Mouse (Mus musculus) midbrain, embryonic 10.5 days (tissue): ENCODE measurements around the gene Rims1. TPM values are rescaled to one million over a fixed set of nuclear protein-coding genes. Genes with fewer than 3 reads are reported as not detected.

Experiments used
- DNase-seq: peaks from one replicate; pipeline ENCODE4 v3.0.0-alpha.2; 2017; ENCODE audit warnings: low spot score
- H3K27ac ChIP-seq: fragments of 300-500 bp; sonication (generic); replicated peaks from 2 replicates; pipeline ENCODE4 v1.5.1; 2016; ENCODE audit warnings: mild to moderate bottlenecking
- H3K27me3 ChIP-seq: fragments of 300-500 bp; sonication (generic); 2 replicates; pipeline ENCODE4 v1.6.1; 2016; ENCODE audit warnings: low read depth, mild to moderate bottlenecking; ENCODE audit not compliant: poor library complexity, severe bottlenecking
- H3K36me3 ChIP-seq: fragments of 300-500 bp; sonication (generic); 2 replicates; pipeline ENCODE4 v1.6.1; 2016; ENCODE audit warnings: mild to moderate bottlenecking, moderate library complexity
- H3K4me1 ChIP-seq: fragments of 300-500 bp; sonication (generic); 2 replicates; pipeline ENCODE4 v1.6.1; 2016
- H3K4me3 ChIP-seq: fragments of 300-500 bp; sonication (generic); 2 replicates; pipeline ENCODE4 v1.5.1; 2016; ENCODE audit warnings: mild to moderate bottlenecking, moderate library complexity
- H3K9me3 ChIP-seq: fragments of 300-500 bp; sonication (generic); replicated peaks from 2 replicates; pipeline ENCODE4 v1.6.1; 2016; ENCODE audit warnings: mild to moderate bottlenecking
- WGBS: fragments of 180-500 bp; shearing (Covaris S2); methylation state at CpG from one replicate; pipeline ENCODE4 v1.1.7; 2016; 5-methylcytosine and 5-hydroxymethylcytosine counted together
- polyA plus RNA-seq: library from polyadenylated mRNA; unstranded; fragments of >200 nt; fragmentation: Nextera tagmentation; extraction: Ambion mirVana; gene quantifications from 2 replicates; pipeline ENCODE4 v1.2.1, GENCODE M21; 2016

Gene Rims1
- polyA plus RNA-seq, 1 experiment from 2014 or later = 1.2 TPM

DNA sequence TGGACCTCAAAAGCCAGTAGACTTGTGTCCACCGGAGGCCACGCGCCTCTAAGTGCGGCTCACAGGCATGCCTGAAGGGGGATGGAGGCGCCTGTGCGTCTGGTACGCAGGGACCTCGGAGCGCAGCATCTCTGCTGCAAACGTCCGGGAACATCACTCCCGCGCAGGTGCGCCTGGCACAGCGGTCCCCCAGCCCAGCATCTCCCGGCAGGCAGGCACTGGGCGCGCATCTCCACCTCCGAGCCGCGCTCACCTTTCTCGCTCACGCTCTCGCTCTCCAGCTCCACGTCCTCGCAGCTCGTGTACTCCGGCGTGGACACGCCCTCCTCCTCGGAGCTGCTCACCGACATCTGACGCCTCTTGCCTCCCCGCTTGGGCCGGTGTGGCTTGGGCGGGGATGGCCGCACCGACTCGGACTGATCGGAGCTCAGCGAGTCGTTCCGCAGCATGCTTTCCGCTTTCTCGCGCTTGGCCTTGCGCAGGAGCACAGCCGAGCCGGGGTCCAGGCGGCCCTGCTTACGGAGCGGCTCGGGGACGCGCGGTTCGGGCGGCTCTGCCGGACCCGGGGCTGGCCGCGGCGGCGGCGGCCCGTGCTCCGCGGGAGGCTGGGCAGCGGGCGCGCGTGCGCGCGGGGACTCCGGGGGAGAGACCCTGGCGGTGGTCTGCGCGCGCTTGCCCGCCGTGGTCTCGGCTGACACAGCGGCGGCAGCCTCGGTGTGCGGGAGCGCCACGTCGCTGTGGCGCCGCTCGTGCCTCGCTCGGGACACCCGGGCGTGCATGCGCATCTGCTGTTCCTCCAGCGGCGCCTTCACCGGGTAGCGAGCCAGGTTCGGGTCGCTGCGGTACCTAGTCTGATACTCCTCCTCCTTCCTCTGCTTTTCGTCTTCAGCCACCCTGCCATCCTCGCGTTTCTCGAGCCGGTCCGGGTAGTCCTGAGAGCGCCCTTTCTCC, 272.4 kb downstream of the Rims1 start:
- Histone ChIP-seq H3K4me3 (peak overlapping the region; percentile 76), H3K9me3 (no peaks in the 10 kb centered on the region), H3K27ac (peak overlapping the region; percentile 81), H3K27me3 (peaks cover 59% of the 10 kb centered on the region), H3K36me3 (no peaks in the 10 kb centered on the region), H3K4me1 (peaks cover 8% of the 10 kb centered on the region; the same call in 1 of the 2 replicates)
- WGBS = under 1% methylated on average over 111 of the region's 112 CpGs
- DNase-seq = peak; percentile 74

- no peaks in the 10 kb centered on the region for H3K4me1 ChIP-seq
- no peaks in the 10 kb centered on the region for H3K27me3 ChIP-seq
- no peak overlapping the region for H3K4me3 ChIP-seq
- no peaks in the 10 kb centered on the region for H3K36me3 ChIP-seq
- no peaks in the 10 kb centered on the region for H3K9me3 ChIP-seq
- no peak for DNase-seq
- WGBS = 95% methylated on average over 4 of the region's 4 CpGs
- no peak overlapping the region for H3K27ac ChIP-seq
Measured at GRCm38 (mm10) chr1:22515103-22515502, 290.7 kb downstream of the Rims1 start.

- peaks cover 12% of the 10 kb centered on the region; the same call in 1 of the 2 replicates for H3K4me1 ChIP-seq
- no peak for DNase-seq
- WGBS = 86% methylated on average over 16 of the region's 16 CpGs
- no peaks in the 10 kb centered on the region for H3K36me3 ChIP-seq
- no peak overlapping the region for H3K4me3 ChIP-seq
- no peaks in the 10 kb centered on the region for H3K27me3 ChIP-seq
- no peak overlapping the region for H3K27ac ChIP-seq
- H3K9me3 ChIP-seq = no peaks in the 10 kb centered on the region
Measured at GRCm38 (mm10) chr1:22512421-22512820, 293.4 kb downstream of the Rims1 start.

DNA sequence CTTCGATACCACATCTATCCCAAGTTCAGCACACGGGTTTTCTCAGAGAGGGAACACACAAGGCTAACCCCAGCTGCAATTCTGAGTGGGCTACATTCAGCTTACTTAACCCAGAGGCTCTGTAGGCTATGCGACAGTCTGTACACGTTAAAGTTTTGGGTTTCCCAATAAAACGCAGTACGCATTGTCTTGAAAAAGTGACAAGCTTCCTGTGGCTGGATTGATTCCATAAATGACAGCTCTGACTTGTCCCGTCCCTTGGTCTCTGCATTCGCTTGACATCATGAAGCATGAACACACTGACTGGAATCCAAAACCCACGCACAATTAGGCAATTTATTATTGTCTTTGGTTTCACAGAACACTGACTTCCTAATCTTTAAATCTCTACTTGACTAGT, 294.2 kb downstream of the Rims1 start:
- WGBS = 91% methylated on average over 9 of the region's 9 CpGs
- H3K27me3 ChIP-seq = no peaks in the 10 kb centered on the region
- no peak overlapping the region for H3K4me3 ChIP-seq
- no peaks in the 10 kb centered on the region for H3K36me3 ChIP-seq
- H3K27ac ChIP-seq = no peak overlapping the region
- no peaks in the 10 kb centered on the region for H3K9me3 ChIP-seq
- H3K4me1 ChIP-seq = peaks cover 12% of the 10 kb centered on the region; the same call in 1 of the 2 replicates
- no peak for DNase-seq

GRCm38 (mm10) chr1:22508735-22509615, 296.8 kb downstream of the Rims1 start:
- Histone ChIP-seq H3K9me3 (no peaks in the 10 kb centered on the region), H3K36me3 (no peaks in the 10 kb centered on the region), H3K27me3 (no peaks in the 10 kb centered on the region), H3K27ac (no peak overlapping the region), H3K4me1 (peaks cover 12% of the 10 kb centered on the region; the same call in 1 of the 2 replicates), H3K4me3 (no peak overlapping the region)
- DNase-seq = no peak
- 78% methylated on average over 11 of the region's 11 CpGs for WGBS

GRCm38 (mm10) chr1:22487270-22487864, 318.4 kb downstream of the Rims1 start:
- H3K4me3 ChIP-seq = no peak overlapping the region
- DNase-seq = no peak
- no peaks in the 10 kb centered on the region for H3K27me3 ChIP-seq
- no peaks in the 10 kb centered on the region for H3K4me1 ChIP-seq
- no peaks in the 10 kb centered on the region for H3K36me3 ChIP-seq
- no peak overlapping the region for H3K27ac ChIP-seq
- H3K9me3 ChIP-seq = no peaks in the 10 kb centered on the region
- 49% methylated on average over 7 of the region's 7 CpGs for WGBS

DNA sequence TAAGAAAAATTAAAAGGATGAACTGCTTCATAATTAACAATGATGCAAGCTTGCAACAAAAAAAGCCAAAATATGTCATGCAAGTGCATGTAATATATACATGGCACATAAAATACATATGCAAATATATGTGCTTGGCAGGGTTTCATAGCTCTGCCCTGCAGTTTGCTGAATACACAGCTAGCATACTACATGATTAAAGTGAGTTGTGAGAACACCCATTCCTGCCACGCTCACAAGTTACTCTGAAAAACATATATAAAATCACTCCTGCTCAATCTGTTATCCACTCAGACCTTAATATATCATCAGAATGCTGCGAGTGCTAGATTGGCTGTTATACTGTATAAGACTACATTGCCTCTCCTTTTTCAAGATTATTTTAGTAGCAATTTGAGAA, 329.6 kb downstream of the Rims1 start:
- WGBS = 91% methylated on average over 2 of the region's 2 CpGs
- DNase-seq = no peak
- Histone ChIP-seq H3K36me3 (no peaks in the 10 kb centered on the region), H3K4me1 (0 out of 2 replicates have a peak, but pooled peaks cover 4% of the 10 kb centered on the region), H3K4me3 (no peak overlapping the region), H3K27me3 (no peaks in the 10 kb centered on the region), H3K27ac (no peak overlapping the region), H3K9me3 (no peaks in the 10 kb centered on the region)

- DNase-seq = no peak
- H3K36me3 ChIP-seq = no peaks in the 10 kb centered on the region
- no peak overlapping the region for H3K27ac ChIP-seq
- H3K27me3 ChIP-seq = no peaks in the 10 kb centered on the region
- no peaks in the 10 kb centered on the region for H3K9me3 ChIP-seq
- H3K4me1 ChIP-seq = no peaks in the 10 kb centered on the region
- H3K4me3 ChIP-seq = no peak overlapping the region
- 82% methylated on average over 3 of the region's 3 CpGs for WGBS
Measured at GRCm38 (mm10) chr1:22467033-22467432, 338.8 kb downstream of the Rims1 start.

GRCm38 (mm10) chr1:22466597-22466996, 339.2 kb downstream of the Rims1 start:
- H3K4me3 ChIP-seq = no peak overlapping the region
- H3K9me3 ChIP-seq = no peaks in the 10 kb centered on the region
- H3K4me1 ChIP-seq = no peaks in the 10 kb centered on the region
- H3K27ac ChIP-seq = no peak overlapping the region
- H3K36me3 ChIP-seq = no peaks in the 10 kb centered on the region
- no peak for DNase-seq
- WGBS = 30% methylated on average over 2 of the region's 2 CpGs
- H3K27me3 ChIP-seq = no peaks in the 10 kb centered on the region

DNA sequence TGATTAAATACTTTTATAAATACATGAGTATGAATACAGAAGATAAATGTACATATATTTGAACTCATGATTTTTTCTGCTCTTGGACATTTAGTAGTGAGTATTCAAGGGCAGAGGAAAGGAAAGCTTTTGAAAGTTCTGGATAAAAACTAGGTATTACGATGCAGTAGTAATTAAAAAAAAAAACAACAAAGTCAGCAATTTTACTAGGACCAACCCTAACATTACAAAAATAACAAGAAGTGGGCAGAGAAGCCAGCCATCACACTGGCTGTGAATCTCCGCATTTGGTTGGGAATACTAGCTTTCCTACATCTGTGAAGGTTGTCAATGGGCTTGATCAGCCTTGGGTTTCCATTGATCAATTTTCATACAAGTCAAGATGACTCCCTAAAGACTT, 381.8 kb downstream of the Rims1 start:
- no peak overlapping the region for H3K27ac ChIP-seq
- WGBS = 96% methylated on average over 2 of the region's 2 CpGs
- H3K4me3 ChIP-seq = no peak overlapping the region
- H3K36me3 ChIP-seq = no peaks in the 10 kb centered on the region
- H3K27me3 ChIP-seq = no peaks in the 10 kb centered on the region
- H3K4me1 ChIP-seq = no peaks in the 10 kb centered on the region
- DNase-seq = no peak
- H3K9me3 ChIP-seq = no peaks in the 10 kb centered on the region

- Histone ChIP-seq H3K4me1 (no peaks in the 10 kb centered on the region), H3K4me3 (no peak overlapping the region), H3K36me3 (no peaks in the 10 kb centered on the region), H3K27ac (no peak overlapping the region), H3K9me3 (no peaks in the 10 kb centered on the region), H3K27me3 (no peaks in the 10 kb centered on the region)
- 78% methylated on average over 5 of the region's 5 CpGs for WGBS
- no peak for DNase-seq
Measured at GRCm38 (mm10) chr1:22422102-22422501, 383.7 kb downstream of the Rims1 start.

- Histone ChIP-seq H3K27ac (no peak overlapping the region), H3K9me3 (no peaks in the 10 kb centered on the region), H3K4me3 (no peak overlapping the region), H3K4me1 (no peaks in the 10 kb centered on the region), H3K36me3 (no peaks in the 10 kb centered on the region), H3K27me3 (no peaks in the 10 kb centered on the region)
- 87% methylated on average over 7 of the region's 7 CpGs for WGBS
- DNase-seq = no peak
Measured at GRCm38 (mm10) chr1:22410173-22410572, 395.6 kb downstream of the Rims1 start.
